Mouse (Mus musculus) mesoderm, embryonic 11.5 days (tissue): Measurements from ENCODE around the gene Paf1.
"Not testable (repeated sequence)": the region's sequence is repeated elsewhere in the genome, so short reads cannot be mapped to it uniquely, and the experiment has no call there.

Experiments
- DNase-seq: peaks from one replicate; pipeline ENCODE4 v3.0.0-alpha.2; 2012; ENCODE audit warnings: low read depth, low spot score

The Paf1 gene

DNA sequence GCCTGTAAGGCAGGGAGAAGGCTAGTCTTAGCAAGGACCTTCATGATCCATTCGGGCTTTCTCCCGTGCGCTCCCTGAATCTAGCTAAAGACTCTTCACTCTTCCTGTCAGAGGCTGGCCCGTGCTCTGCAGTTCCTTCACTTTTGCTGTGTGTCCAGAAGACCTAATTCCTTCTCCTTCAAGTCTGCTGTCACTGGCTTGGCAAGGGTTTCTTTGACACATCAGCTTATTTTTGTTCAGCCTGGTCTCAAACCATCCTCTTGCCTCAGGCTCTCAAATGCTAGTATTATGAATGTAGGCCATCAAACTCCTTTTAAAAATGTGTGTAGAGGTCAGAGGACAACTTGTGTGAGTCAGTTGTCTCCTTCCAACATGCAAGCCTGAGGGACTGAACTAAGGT lies 9.1 kb upstream of the Paf1 start:
- no peak for DNase-seq

DNA sequence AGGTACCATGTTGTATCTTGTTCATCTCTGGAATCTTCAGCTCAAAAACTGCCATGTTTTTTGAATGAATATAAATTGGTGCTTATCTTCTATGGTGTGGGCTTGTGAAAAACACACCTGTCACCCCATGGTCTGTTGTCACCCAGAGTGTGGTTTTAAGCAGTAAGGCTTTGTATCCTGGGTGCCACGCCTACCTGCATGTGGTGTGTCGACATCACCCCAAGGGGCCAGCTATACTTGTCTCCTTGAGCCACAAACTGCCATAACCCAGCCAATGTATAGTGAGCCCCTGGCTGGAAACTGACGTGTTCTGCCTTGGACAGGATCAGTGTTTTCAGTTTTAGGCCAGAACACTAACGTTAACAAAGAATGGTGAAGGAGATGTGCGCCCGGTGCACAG lies 8.6 kb upstream of the Paf1 start:
- no peak for DNase-seq

DNA sequence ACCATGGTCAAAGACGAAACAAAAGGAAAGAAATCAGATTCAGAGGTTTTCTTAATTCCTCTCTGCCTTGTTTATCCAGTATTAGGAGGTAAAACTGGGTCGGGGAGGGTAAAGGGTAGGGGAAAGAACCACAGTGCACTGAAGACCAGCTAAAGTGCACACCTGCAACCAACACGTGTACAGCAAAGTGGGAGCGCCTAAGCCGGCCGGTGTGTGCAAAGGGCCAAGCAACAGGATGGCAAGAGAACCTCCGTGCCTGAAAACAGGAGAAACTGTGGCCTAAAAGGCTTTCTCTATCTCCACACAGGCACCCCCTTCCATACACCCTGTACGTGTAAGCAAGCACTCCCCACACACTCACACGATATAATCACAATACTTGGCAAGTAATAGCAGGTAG lies 7.6 kb upstream of the Paf1 start:
- no peak for DNase-seq

DNA sequence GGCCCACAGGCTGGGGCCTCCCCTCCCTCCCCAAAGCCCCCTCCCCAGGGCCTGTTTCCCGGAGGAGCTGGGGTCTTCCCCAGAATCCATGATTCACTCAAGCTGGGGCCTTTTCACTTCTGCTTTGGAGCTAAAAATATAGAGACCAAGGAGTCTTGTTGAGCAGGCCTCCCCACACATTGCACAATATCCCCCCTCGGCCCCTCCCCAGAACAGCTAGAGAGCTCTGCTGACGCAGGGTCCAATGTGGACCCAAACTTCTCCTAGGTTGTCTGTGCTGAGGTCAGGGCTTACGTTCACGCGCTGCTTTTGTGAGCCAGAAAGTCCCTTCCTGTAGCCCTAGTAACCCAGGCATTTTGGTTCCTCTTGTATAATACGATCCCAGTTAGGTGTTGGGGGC lies 6.7 kb upstream of the Paf1 start:
- DNase-seq, result no peak

DNA sequence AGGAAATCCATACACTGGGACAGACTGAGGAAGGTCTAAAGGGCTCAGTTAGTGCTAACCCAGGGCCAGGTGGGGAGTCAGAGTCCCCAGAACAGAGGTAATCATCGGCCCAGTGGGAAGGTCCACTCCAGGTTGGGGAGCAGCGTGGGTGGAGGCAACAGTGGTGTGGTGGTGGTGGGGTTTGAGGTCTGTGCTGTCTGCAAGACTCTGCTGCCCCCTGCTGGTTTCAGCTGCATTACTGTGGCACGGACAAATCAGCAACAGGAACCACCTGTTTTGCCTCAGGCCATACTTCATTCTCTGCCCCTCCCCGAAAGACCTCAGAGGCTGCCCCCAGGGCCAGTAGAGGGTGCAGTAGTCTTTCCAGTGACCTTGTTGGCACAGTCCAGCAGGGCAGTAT lies 6.3 kb upstream of the Paf1 start:
- DNase-seq, result peak; percentile 90

DNA sequence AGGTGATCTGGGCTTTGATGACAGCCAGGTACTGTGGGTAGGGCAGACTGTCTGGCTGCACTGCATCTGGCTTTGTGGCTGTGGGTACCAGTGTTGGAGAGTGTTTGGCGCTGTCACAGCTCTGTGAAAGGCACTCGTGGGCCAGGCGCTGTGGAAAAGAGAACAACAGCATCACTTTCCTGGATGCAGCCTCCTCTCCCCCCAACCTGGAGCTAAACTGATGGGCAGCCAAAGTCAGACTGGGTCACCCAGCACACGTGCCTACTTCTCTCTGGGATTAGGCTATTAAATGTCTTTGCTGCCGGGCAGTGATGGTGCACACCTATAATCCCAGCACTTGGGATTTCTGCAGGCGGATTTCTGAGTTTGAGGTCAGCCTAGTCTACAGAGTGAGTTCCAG lies 5.9 kb upstream of the Paf1 start:
- DNase-seq, result not testable (repeated sequence)

DNA sequence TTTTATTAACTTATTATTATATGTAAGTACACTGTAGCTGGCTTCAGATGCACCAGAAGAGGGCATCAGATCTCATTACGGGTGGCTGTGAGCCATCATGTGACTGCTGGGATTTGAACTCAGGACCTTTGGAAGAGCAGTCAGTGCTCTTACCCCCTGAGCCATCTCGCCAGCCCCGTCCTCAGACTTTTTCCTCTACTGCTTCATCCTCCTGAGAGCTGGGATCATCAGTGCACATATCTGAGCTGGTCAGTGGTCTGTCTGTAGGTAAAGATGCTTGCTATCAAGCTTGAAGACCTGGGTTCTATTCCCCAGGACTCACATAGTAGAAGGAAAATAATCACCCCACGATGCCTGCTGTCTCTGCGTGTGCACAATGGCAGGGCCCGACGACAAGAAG lies 5.4 kb upstream of the Paf1 start:
- DNase-seq, result not testable (repeated sequence)

DNA sequence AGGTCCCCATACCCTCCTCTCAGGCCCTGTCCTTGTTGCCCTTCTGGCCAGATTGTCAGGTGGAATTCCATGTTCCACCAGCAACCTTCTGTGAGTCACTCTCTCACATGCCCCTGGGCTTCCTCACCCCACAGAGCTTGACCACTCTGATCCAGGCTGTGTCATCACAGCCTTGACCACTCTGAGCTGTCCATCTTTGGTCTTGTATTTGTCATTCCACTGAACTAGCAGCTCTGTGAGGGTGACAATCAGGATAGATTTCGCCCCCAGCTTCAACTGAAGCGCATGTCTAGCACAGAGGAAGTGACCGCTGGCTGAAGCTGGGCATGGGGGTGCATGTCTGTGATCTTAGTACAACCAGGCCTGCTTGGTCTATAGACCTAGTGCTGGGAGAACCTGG lies 2.4 kb upstream of the Paf1 start:
- no peak for DNase-seq

DNA sequence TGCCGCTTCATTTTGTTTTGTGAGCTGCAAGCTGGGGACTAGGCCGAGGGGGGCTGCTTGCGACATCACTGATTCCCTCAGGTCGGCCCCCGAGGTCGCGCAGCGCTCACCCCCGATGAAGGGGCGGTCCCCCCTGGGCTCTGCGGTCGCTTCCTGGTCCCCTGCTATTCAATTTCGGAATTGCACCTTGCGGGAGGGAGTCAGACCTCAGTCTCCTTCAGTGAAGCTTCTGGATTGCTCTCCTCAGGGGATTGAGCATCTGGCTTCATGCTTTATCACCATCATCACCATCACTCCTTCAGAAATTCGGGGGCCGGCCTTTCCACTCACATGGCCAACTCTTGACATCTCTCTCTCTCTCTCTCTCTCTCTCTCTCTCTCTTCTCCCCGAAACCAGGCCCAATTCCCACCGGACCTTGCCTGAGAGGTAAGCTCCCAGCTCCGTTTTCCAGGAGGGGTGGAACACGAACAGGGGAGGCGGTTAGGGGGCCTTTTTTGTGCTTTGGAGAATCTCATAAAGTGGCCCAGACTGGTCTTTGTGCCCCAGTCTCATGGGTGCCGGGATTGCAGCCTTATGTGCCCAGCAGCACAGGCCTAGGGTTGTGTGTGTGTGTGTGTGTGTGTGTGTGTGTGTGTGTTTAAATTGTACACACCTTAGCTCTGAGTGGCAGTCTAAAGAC lies 661 bp downstream of the Paf1 start:
- no peak for DNase-seq

DNA sequence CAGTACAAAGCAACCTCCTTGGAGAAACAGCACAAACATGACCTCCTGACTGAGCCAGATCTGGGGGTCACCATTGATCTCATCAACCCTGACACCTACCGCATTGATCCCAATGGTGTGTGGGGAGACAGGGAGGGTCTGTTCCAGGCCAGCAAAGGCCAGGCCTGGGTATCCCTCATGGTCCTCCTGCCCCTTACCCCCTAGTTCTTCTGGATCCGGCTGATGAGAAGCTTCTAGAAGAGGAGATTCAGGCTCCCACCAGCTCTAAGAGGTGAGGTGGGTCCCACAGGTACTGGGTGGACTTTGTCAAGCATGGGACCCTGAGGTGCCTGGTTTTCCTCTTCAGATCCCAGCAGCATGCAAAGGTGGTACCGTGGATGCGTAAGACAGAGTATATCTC lies 2.7 kb downstream of the Paf1 start:
- DNase-seq, result no peak

DNA sequence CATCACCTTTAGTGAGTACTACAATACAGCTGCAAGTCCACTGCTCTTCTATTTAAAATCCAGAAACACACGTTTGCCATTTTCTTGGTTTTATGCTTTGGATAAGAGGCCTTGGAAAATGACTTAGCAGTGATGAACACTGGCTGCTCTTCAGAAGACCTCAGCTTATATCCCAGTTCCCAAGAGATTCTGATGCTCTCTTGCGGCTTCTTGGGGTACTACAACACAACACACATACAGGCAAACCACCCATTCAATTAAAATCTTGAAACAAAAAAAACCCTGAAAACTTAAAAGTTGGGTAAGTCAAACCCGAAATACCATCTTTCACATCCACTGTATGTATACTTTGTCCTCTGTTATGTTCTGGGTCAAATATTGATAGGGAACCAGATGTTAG lies 5.2 kb downstream of the Paf1 start:
- DNase-seq, result no peak

DNA sequence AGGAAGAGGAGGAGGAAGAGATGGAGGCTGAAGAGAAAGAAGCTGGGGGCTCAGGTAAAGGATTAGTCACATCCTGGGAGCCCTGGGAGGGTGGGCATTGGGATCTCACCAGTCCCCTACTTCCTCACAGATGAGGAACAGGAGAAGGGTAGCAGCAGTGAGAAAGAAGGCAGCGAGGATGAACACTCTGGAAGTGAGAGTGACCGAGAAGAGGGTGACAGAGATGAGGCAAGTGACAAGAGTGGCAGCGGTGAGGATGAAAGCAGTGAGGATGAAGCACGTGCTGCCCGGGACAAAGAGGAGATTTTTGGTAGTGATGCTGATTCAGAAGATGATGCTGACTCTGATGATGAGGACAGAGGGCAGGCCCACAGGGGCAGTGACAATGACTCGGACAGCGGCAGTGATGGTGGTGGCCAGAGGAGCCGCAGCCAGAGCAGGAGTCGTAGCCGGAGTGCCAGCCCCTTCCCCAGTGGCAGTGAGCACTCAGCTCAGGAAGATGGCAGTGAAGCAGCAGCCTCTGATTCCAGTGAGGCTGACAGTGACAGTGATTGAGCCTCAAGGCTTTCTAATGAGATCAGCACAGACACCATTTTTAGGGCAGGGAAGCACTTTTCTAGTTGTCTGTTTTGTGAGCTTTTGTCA lies 6.1 kb downstream of the Paf1 start:
- no peak for DNase-seq

DNA sequence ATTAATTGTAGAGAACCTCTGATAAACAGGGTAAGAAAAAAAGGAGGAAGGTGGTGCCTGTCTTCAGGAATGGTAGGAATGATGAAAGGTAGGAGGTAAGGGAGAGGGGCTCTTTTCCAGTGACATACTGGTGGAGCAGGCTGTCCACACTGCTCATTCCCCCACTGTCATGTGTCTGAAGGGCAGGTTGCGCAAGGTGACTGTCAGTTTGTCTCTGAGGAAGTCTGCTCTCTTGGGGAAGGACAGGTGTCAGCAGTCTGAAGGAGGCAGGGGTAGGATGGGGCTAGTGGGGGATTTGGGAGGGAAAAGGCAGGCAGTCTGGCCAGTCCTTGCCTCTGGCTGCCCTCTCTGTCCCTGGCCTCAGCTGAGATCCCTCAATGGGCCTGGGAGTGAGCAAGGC lies 8.3 kb downstream of the Paf1 start:
- DNase-seq, result no peak

DNA sequence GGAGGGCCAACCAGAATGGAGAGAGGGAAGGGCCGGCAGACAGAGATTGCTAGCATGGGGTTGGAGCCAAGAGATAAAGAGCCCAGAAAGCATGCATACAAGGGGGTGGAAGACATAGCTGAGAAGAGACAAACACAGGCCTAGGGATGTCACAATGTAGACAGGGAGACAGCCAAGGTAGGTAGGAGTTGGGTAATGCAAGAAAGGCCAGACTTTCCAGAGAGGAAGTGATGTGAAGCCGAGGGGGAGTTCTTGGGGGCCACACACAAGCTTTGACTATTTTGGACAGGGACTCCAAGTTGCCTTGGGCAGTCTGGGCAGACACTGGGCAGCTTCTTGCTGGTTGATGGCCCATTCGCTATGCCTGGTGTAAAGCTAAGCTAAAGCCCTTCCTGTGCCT lies 9.2 kb downstream of the Paf1 start:
- DNase-seq, result no peak

DNA sequence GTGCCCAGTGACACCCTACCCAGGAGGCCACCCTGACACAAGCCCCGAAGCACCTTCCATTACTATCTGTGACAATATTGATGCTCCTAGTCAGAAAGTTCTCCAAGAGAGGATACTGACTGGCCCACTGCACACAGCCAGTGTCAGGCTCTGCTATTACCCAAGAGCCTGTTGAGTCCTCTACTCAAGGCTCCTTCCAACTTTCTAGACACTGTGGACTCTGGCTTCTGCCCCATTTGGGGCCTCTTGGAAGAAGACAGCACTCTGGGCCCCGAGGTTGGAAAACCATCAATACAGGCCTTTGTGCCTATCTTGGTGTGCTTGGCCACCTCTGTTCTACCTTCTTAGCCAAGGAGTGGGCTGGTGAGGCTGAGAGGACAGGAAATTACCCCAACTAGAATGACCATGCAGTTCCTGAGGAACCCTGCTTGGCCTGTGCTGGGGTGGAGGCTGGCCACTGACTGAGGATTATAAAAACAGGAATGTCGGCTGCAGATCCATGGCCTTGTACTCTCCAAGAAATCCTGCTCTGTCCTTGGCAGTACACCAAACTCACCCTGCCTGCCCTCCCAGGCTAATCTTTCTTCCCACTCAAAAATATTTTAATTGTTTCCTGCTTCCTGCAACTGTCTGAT lies 18.2 kb downstream of the Paf1 start:
- DNase-seq, result no peak

DNA sequence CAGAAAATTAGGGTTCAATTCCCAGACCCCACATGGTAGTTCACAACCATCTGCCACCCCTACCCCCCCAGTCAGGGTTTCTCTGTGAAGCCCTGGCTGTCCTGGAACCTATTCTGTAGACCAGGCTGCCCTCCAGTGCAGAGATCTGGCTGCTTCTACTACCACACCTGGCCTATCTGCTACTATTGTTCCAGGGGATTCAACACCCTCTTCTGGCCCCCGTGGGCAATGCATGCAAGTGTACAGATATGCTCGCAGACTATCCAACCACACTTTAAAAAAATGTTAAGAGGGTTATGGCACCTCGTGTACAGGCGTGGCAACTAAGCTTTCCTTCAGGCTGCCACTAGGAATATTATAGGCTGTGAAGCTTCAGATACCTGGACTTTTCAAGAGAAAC lies 20.1 kb downstream of the Paf1 start:
- no peak for DNase-seq

DNA sequence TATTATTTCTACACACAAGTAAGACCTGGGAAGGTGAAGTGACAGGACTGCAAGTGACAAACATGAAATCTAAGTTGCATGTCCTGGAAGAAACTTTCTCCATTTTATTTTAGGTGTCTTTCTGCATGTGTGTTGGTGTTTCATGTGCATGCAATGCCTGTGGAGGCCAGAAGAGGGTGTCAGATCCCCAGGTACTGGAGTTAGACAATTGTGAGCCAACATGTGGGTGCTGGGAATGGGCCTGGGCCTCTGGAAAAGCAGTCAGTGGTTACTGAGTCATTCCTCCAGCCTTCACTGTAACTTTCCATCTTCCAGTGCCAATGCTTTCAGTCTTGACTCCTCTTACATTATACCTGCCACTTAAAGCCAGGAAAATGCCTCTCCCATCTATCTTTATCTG lies 24.6 kb downstream of the Paf1 start:
- DNase-seq, result no peak

DNA sequence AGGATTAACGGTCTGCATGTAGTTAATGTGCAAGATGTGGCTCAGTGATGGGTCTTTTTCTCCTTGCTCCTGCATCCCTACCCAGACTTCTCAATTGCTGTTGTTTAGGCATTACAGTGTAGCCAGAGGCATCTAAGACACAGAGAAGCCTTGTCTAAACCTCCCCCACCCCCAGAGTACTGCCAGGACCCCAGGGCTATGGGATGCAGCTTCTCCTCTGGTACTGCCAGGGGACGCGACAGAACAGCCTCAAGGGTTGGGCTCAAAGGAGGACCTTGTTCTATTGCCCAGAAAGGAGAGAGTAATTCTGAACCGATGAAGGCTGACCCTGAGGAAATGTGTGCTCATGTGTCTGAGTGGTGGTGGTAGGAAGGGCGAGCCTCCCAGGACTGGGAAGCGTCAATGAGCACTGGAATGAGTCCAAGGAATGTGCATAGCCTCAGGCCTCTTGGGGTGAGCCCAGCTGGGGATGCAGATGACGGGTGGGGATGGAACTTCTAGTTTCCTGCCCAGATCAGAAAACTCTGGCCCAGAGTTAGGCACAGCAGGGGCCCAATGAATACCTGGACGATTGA lies 25.4 kb downstream of the Paf1 start:
- DNase-seq, result no peak

DNA sequence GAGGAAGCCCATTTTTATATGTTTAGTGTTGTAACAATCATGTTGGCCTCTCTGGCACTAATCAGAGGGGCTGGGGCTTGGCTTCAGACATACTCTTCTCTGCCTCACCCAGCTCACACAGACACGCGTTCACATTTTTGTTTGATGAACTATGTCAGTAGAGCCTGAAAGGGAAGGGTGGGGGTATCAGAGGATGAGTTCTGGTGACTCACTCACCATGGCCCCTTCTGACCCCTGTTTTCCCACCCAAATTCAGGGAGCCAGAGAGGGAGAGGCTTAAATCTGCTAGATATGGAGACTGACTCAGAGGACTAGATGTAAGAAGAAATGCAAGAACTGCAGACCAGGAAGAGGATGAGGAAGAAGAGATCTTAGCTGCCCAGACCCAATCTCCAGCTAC lies 26.7 kb downstream of the Paf1 start:
- no peak for DNase-seq

DNA sequence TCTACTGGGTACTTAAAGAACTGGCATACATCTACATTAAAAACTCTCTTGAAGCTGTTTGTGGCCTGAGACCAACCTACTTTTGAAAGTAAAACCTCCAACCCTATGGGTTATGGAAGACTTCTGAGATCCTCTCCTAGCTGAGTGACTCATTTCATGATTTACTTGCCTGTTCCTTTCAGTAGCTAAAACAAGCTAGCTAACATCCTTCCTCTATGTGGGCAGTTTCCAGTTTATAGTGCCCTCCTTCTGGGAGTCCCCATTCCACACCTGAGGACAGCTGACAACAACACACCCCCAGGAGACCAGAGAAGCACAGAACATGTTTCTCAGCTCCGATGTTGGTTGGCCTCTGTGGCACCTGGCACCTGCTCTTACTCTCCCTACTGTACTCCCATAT lies 30.3 kb downstream of the Paf1 start:
- no peak for DNase-seq

DNA sequence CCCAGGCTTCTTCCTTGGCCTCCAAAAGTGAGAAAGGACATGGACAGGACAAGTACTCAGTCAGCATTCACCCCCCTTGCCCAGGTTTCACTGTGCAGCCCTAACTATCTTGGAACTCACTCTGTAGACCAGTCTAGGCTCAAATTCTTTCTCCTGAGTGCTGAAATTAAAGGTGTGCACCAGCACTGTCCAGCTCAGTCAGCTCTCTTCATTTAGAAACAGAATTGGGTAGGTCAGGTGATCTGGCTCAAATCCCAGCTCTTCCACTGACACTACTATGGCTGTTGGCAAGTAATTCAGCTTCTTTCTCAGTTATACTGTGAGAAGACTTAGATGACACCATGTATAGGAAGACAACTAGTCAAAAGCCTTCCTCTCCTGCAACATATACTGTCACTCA lies 35.0 kb downstream of the Paf1 start:
- no peak for DNase-seq

DNA sequence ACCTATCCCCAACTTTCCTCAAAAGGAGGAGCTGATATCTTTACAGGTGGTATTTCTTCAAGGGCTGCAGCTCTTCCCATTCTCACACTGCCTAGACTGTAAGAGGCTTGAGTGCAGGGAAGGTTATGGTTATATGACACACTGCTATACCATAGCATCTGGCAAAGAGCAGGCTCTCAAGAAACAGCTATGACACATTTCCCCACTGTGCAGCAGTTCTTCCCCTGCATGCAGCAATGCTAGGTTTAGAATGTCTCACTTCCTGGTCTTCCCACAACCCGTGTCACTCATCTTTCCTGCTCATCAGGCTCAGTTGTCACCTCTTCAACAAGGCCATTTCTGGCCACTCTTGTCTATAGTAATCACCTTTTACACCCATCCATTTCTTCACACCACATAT lies 37.8 kb downstream of the Paf1 start:
- DNase-seq, result no peak

DNA sequence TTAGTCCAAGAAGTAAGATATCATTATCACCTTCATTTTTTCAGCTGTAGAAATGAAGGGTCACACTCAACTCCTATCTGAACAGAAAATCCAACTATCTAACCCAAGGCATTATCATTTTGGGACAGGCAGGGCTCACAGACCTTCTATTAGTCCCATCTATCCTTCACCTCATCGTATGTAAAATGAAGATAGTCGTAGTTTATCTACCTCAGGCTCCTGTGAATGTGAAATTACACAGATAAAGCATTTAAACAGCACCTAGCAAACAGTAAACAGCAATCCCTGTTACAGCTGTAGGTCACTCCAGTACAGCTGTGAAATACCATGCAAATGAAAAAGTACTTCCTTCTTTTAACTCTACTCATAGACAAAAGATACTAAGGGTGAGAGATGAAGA lies 39.5 kb downstream of the Paf1 start:
- DNase-seq, result no peak
